Mouse (Mus musculus) hindbrain, embryonic 12.5 days (tissue): Measurements from ENCODE around the gene Rhoh. TPM values are rescaled to one million over a fixed set of nuclear protein-coding genes. Genes with fewer than 3 reads are reported as not detected.

Source experiments
- ATAC-seq: fragments of 200-750 bp; cut with Nextera tagmentation; 2 replicates; pipeline ENCODE4 v1.8.0; 2017; ENCODE audit warnings: moderate TSS enrichment; ENCODE audit not compliant: low FRiP score
- H3K27ac ChIP-seq: fragments of 300-500 bp; sonication (generic); 2 replicates; pipeline ENCODE4 v1.5.1; 2016; ENCODE audit warnings: mild to moderate bottlenecking
- H3K27me3 ChIP-seq: fragments of 300-500 bp; sonication (generic); 2 replicates; pipeline ENCODE4 v1.6.1; 2016; ENCODE audit warnings: mild to moderate bottlenecking
- H3K36me3 ChIP-seq: fragments of 300-500 bp; sonication (generic); 2 replicates; pipeline ENCODE4 v1.6.1; 2016; ENCODE audit warnings: mild to moderate bottlenecking
- H3K4me1 ChIP-seq: fragments of 300-500 bp; sonication (generic); 2 replicates; pipeline ENCODE4 v1.6.1; 2016
- H3K4me2 ChIP-seq: fragments of 300-500 bp; sonication (generic); replicated peaks from 2 replicates; pipeline ENCODE4 v1.6.1; 2016; ENCODE audit warnings: mild to moderate bottlenecking
- H3K4me3 ChIP-seq: fragments of 300-500 bp; sonication (generic); 2 replicates; pipeline ENCODE4 v1.5.1; 2016; ENCODE audit warnings: mild to moderate bottlenecking
- H3K9ac ChIP-seq: fragments of 300-500 bp; sonication (generic); 2 replicates; pipeline ENCODE4 v1.6.1; 2016; ENCODE audit warnings: mild to moderate bottlenecking, moderate library complexity
- H3K9me3 ChIP-seq: fragments of 300-500 bp; sonication (generic); replicated peaks from 2 replicates; pipeline ENCODE4 v1.6.1; 2016; ENCODE audit warnings: mild to moderate bottlenecking
- WGBS: fragments of 180-500 bp; shearing (Covaris S2); methylation state at CpG from one replicate; pipeline ENCODE4 v1.1.7; 2016; 5-methylcytosine and 5-hydroxymethylcytosine counted together
- polyA plus RNA-seq: library from polyadenylated mRNA; unstranded; fragments of >200 nt; fragmentation: Nextera tagmentation; extraction: Ambion mirVana; gene quantifications from 2 replicates; pipeline ENCODE4 v1.2.1, GENCODE M21; 2016

Rhoh gene
- polyA plus RNA-seq, 1 experiment from 2014 or later, result 0.39 TPM

GRCm38 (mm10) chr5:65882476-65883205 is 21.6 kb downstream of the Rhoh start:
- no peak overlapping the region for H3K4me3 ChIP-seq
- H3K36me3 ChIP-seq, result no peaks in the 10 kb centered on the region
- H3K4me2 ChIP-seq, result no peak overlapping the region
- no peak for ATAC-seq
- H3K27ac ChIP-seq, result no peak overlapping the region
- H3K27me3 ChIP-seq, result no peaks in the 10 kb centered on the region
- no peaks in the 10 kb centered on the region for H3K9me3 ChIP-seq
- 88% methylated on average over 10 of the region's 10 CpGs for WGBS
- no peaks in the 10 kb centered on the region for H3K4me1 ChIP-seq
- H3K9ac ChIP-seq, result no peak overlapping the region

- 0 out of 2 replicates have a peak, but pooled peaks cover 3% of the 10 kb centered on the region for H3K9me3 ChIP-seq
- H3K36me3 ChIP-seq, result no peaks in the 10 kb centered on the region
- 48% methylated on average over 5 of the region's 5 CpGs for WGBS
- H3K4me3 ChIP-seq, result no peak overlapping the region
- no peak for ATAC-seq
- no peak overlapping the region for H3K9ac ChIP-seq
- H3K27me3 ChIP-seq, result no peaks in the 10 kb centered on the region
- no peak overlapping the region for H3K4me2 ChIP-seq
- no peaks in the 10 kb centered on the region for H3K4me1 ChIP-seq
- no peak overlapping the region for H3K27ac ChIP-seq
These were observed 22.3 kb downstream of the Rhoh start for GRCm38 (mm10) chr5:65883355-65883754.

GRCm38 (mm10) chr5:65885699-65886443 is 24.9 kb downstream of the Rhoh start:
- 52% methylated on average over 15 of the region's 15 CpGs for WGBS
- no peaks in the 10 kb centered on the region for H3K36me3 ChIP-seq
- no peak overlapping the region for H3K27ac ChIP-seq
- no peaks in the 10 kb centered on the region for H3K4me1 ChIP-seq
- 0 out of 2 replicates have a peak, but pooled peaks cover 3% of the 10 kb centered on the region for H3K9me3 ChIP-seq
- no peak for ATAC-seq
- H3K9ac ChIP-seq, result no peak overlapping the region
- no peak overlapping the region for H3K4me3 ChIP-seq
- H3K27me3 ChIP-seq, result no peaks in the 10 kb centered on the region
- H3K4me2 ChIP-seq, result no peak overlapping the region

GRCm38 (mm10) chr5:65888102-65888501 is 27.1 kb downstream of the Rhoh start:
- no peak overlapping the region for H3K9ac ChIP-seq
- H3K27ac ChIP-seq, result no peak overlapping the region
- no peak overlapping the region for H3K4me2 ChIP-seq
- 0 out of 2 replicates have a peak, but pooled peaks cover 3% of the 10 kb centered on the region for H3K9me3 ChIP-seq
- no peaks in the 10 kb centered on the region for H3K36me3 ChIP-seq
- H3K27me3 ChIP-seq, result no peaks in the 10 kb centered on the region
- no peak overlapping the region for H3K4me3 ChIP-seq
- ATAC-seq, result no peak
- WGBS, result 91% methylated on average over 5 of the region's 5 CpGs
- H3K4me1 ChIP-seq, result no peaks in the 10 kb centered on the region

GRCm38 (mm10) chr5:65888998-65889397 is 28.0 kb downstream of the Rhoh start:
- no peak overlapping the region for H3K4me2 ChIP-seq
- H3K36me3 ChIP-seq, result no peaks in the 10 kb centered on the region
- WGBS, result 67% methylated on average over 5 of the region's 5 CpGs
- 0 out of 2 replicates have a peak, but pooled peaks cover 3% of the 10 kb centered on the region for H3K9me3 ChIP-seq
- H3K4me1 ChIP-seq, result no peaks in the 10 kb centered on the region
- no peak overlapping the region for H3K27ac ChIP-seq
- H3K9ac ChIP-seq, result no peak overlapping the region
- no peak for ATAC-seq
- no peaks in the 10 kb centered on the region for H3K27me3 ChIP-seq
- H3K4me3 ChIP-seq, result no peak overlapping the region

- Histone ChIP-seq H3K9ac (no peak overlapping the region), H3K27ac (no peak overlapping the region), H3K27me3 (no peaks in the 10 kb centered on the region), H3K9me3 (0 out of 2 replicates have a peak, but pooled peaks cover 3% of the 10 kb centered on the region), H3K4me3 (no peak overlapping the region), H3K4me1 (no peaks in the 10 kb centered on the region), H3K4me2 (no peak overlapping the region), H3K36me3 (no peaks in the 10 kb centered on the region)
- 72% methylated on average over 14 of the region's 14 CpGs for WGBS
- no peak for ATAC-seq
These were observed 30.3 kb downstream of the Rhoh start for GRCm38 (mm10) chr5:65891251-65891826.

- Histone ChIP-seq H3K27ac (no peak overlapping the region), H3K9ac (no peak overlapping the region), H3K9me3 (no peaks in the 10 kb centered on the region), H3K4me2 (no peak overlapping the region), H3K36me3 (no peaks in the 10 kb centered on the region), H3K4me1 (no peaks in the 10 kb centered on the region), H3K4me3 (no peak overlapping the region), H3K27me3 (no peaks in the 10 kb centered on the region)
- 88% methylated on average over 6 of the region's 6 CpGs for WGBS
- ATAC-seq, result no peak
These were observed 34.2 kb downstream of the Rhoh start for GRCm38 (mm10) chr5:65895121-65895692.

- no peak for ATAC-seq
- Histone ChIP-seq H3K27me3 (no peaks in the 10 kb centered on the region), H3K9ac (no peak overlapping the region), H3K9me3 (no peaks in the 10 kb centered on the region), H3K4me1 (peaks cover 2% of the 10 kb centered on the region; the same call in 1 of the 2 replicates), H3K4me2 (no peak overlapping the region), H3K27ac (no peak overlapping the region), H3K4me3 (no peak overlapping the region), H3K36me3 (no peaks in the 10 kb centered on the region)
- WGBS, result 75% methylated on average over 7 of the region's 7 CpGs
These were observed 34.8 kb downstream of the Rhoh start for GRCm38 (mm10) chr5:65895764-65896163.

GRCm38 (mm10) chr5:65897731-65898130 is 36.7 kb downstream of the Rhoh start:
- Histone ChIP-seq H3K27ac (no peak overlapping the region), H3K9me3 (no peaks in the 10 kb centered on the region; the same call in 1 of the 2 replicates), H3K9ac (no peak overlapping the region), H3K4me1 (peaks cover 4% of the 10 kb centered on the region; the same call in 1 of the 2 replicates), H3K36me3 (no peaks in the 10 kb centered on the region), H3K4me2 (no peak overlapping the region), H3K4me3 (no peak overlapping the region), H3K27me3 (no peaks in the 10 kb centered on the region)
- ATAC-seq, result no peak
- 92% methylated on average over 2 of the region's 2 CpGs for WGBS

- H3K9me3 ChIP-seq, result peaks cover 6% of the 10 kb centered on the region; the same call in 1 of the 2 replicates
- H3K27ac ChIP-seq, result no peak overlapping the region
- WGBS, result 86% methylated on average over 3 of the region's 3 CpGs
- no peak overlapping the region for H3K4me2 ChIP-seq
- H3K36me3 ChIP-seq, result no peaks in the 10 kb centered on the region
- H3K4me1 ChIP-seq, result peaks cover 4% of the 10 kb centered on the region; the same call in 1 of the 2 replicates
- ATAC-seq, result no peak
- H3K4me3 ChIP-seq, result no peak overlapping the region
- no peak overlapping the region for H3K9ac ChIP-seq
- H3K27me3 ChIP-seq, result no peaks in the 10 kb centered on the region
These were observed 37.7 kb downstream of the Rhoh start for GRCm38 (mm10) chr5:65898683-65899082.

GRCm38 (mm10) chr5:65900113-65900512 is 39.1 kb downstream of the Rhoh start:
- Histone ChIP-seq H3K4me1 (peaks cover 4% of the 10 kb centered on the region; the same call in 1 of the 2 replicates), H3K4me2 (no peak overlapping the region), H3K4me3 (no peak overlapping the region), H3K9ac (no peak overlapping the region), H3K9me3 (peaks cover 13% of the 10 kb centered on the region), H3K27ac (no peak overlapping the region), H3K36me3 (no peaks in the 10 kb centered on the region), H3K27me3 (no peaks in the 10 kb centered on the region)
- ATAC-seq, result no peak
- 86% methylated on average over 6 of the region's 6 CpGs for WGBS

- Histone ChIP-seq H3K4me1 (peaks cover 4% of the 10 kb centered on the region; the same call in 1 of the 2 replicates), H3K27me3 (no peaks in the 10 kb centered on the region), H3K9me3 (peaks cover 15% of the 10 kb centered on the region), H3K36me3 (no peaks in the 10 kb centered on the region), H3K9ac (no peak overlapping the region), H3K4me2 (no peak overlapping the region), H3K27ac (peak overlapping the region; percentile 23; the same call in 1 of the 2 replicates), H3K4me3 (no peak overlapping the region)
- WGBS, result 67% methylated on average over 7 of the region's 7 CpGs
- peak; percentile 73; the same call in 1 of the 2 replicates for ATAC-seq
These were observed 39.9 kb downstream of the Rhoh start for GRCm38 (mm10) chr5:65900862-65901265.
